Mouse (Mus musculus) MEL (cell line): ENCODE data around the gene Ipo5. TPM values are rescaled to one million over a fixed set of nuclear protein-coding genes. Genes with fewer than 3 reads are reported as not detected.

Experiments used
- DNase-seq: peaks from one replicate; pipeline ENCODE4 v3.0.0; 2011; ENCODE audit warnings: low read depth, low spot score
- H3K27ac ChIP-seq: 2 replicates; pipeline ENCODE4 v1.5.1; 2012; ENCODE audit warnings: low read depth, mild to moderate bottlenecking, control low read depth, low read length, moderate library complexity; ENCODE audit not compliant: control insufficient read depth
- H3K27me3 ChIP-seq, 2 experiments: fragments of 150-350 bp in 1 of 2; sonication (generic) in 1 of 2; 2 replicates each; pipeline ENCODE4 v1.6.1; 2012; ENCODE audit warnings: low read length in 2 of 2, mild to moderate bottlenecking in 2 of 2, improper control_type of control experiment in 1 of 2, moderate library complexity in 1 of 2; ENCODE audit not compliant: insufficient read depth in 2 of 2, control insufficient read depth in 1 of 2
- H3K36me3 ChIP-seq, 2 experiments: 2 replicates each; pipeline ENCODE4 v1.6.1; 2012 to 2014; ENCODE audit warnings: low read length in 2 of 2, improper control_type of control experiment in 1 of 2, inconsistent platforms in 1 of 2, mild to moderate bottlenecking in 1 of 2; ENCODE audit not compliant: insufficient read depth in 2 of 2, control insufficient read depth in 1 of 2
- H3K4me1 ChIP-seq, 2 experiments: fragments of 150-350 bp in 1 of 2; sonication (generic) in 1 of 2; 2 replicates each; pipeline ENCODE4 v1.6.1; 2012; ENCODE audit warnings: low read length in 2 of 2, improper control_type of control experiment in 1 of 2, mild to moderate bottlenecking in 1 of 2; ENCODE audit not compliant: insufficient read depth in 2 of 2, control insufficient read depth in 1 of 2
- H3K4me3 ChIP-seq, 2 experiments: fragments of 150-350 bp in 1 of 2; sonication (generic) in 1 of 2; 2 replicates each; pipeline ENCODE4 v1.5.1; 2012; ENCODE audit warnings: low read depth in 2 of 2, low read length in 2 of 2, mild to moderate bottlenecking in 2 of 2, moderate library complexity in 2 of 2, control low read depth in 1 of 2, improper control_type of control experiment in 1 of 2; ENCODE audit not compliant: control insufficient read depth in 1 of 2, insufficient read depth in 1 of 2
- H3K79me2 ChIP-seq: 2 replicates; pipeline ENCODE4 v1.6.1; 2012; ENCODE audit warnings: mild to moderate bottlenecking, low read length, moderate library complexity; ENCODE audit not compliant: control insufficient read depth, poor library complexity, insufficient read depth
- H3K9ac ChIP-seq: 2 replicates; pipeline ENCODE4 v1.6.1; 2012; ENCODE audit warnings: low read depth, mild to moderate bottlenecking, control low read depth, low read length, moderate library complexity; ENCODE audit not compliant: control insufficient read depth, poor library complexity, severe bottlenecking
- H3K9me3 ChIP-seq: fragments of 150-350 bp; sonication (generic); replicated peaks from 2 replicates; pipeline ENCODE4 v1.6.1; 2012; ENCODE audit warnings: mild to moderate bottlenecking, low read length, improper control_type of control experiment, moderate library complexity; ENCODE audit not compliant: insufficient read depth
- BHLHE40 ChIP-seq: IDR thresholded peaks from 2 replicates; pipeline ENCODE4 v1.6.1; 2012; ENCODE audit warnings: low read depth, mild to moderate bottlenecking, inconsistent platforms, low read length, improper control_type of control experiment, borderline replicate concordance
- CHD1 ChIP-seq: IDR thresholded peaks from 2 replicates; pipeline ENCODE4 v1.6.1; 2012; ENCODE audit warnings: low read depth, mild to moderate bottlenecking, inconsistent platforms, low read length, improper control_type of control experiment
- CHD2 ChIP-seq: IDR thresholded peaks from 2 replicates; pipeline ENCODE4 v1.6.1; 2011; ENCODE audit warnings: low read length, improper control_type of control experiment
- CTCF ChIP-seq, 3 experiments: IDR thresholded peaks in 2 of 3; conservative IDR thresholded peaks in 1 of 3; 2 replicates each; pipeline ENCODE4 v1.5.1; 2011 to 2012; ENCODE audit warnings: low read length in 3 of 3, low read depth in 2 of 3, mild to moderate bottlenecking in 2 of 3, improper control_type of control experiment in 1 of 3, inconsistent platforms in 1 of 3, mixed read lengths in 1 of 3, moderate library complexity in 1 of 3; ENCODE audit not compliant: control insufficient read depth in 1 of 3, insufficient read depth in 1 of 3, poor library complexity in 1 of 3, severe bottlenecking in 1 of 3
- E2F4 ChIP-seq: IDR thresholded peaks from 2 replicates; pipeline ENCODE4 v1.6.1; 2011; ENCODE audit warnings: low read depth, low read length, improper control_type of control experiment, borderline replicate concordance
- HCFC1 ChIP-seq: IDR thresholded peaks from 2 replicates; pipeline ENCODE4 v1.6.1; 2012; ENCODE audit warnings: low read depth, mild to moderate bottlenecking, inconsistent platforms, low read length, improper control_type of control experiment, moderate library complexity
- JUND ChIP-seq: IDR thresholded peaks from 2 replicates; pipeline ENCODE4 v1.6.1; 2011; ENCODE audit warnings: low read depth, mild to moderate bottlenecking, improper control_type of control experiment, low read length
- KAT2A ChIP-seq: conservative IDR thresholded peaks from 2 replicates; pipeline ENCODE4 v1.6.1; 2012; ENCODE audit warnings: low read depth, low read length, improper control_type of control experiment, inconsistent platforms
- MAFK ChIP-seq: IDR thresholded peaks from 2 replicates; pipeline ENCODE4 v1.6.1; 2011; ENCODE audit warnings: low read depth, mild to moderate bottlenecking, low read length, improper control_type of control experiment, borderline replicate concordance
- MAZ ChIP-seq: IDR thresholded peaks from 2 replicates; pipeline ENCODE4 v1.6.1; 2012; ENCODE audit warnings: low read depth, mild to moderate bottlenecking, inconsistent platforms, low read length, improper control_type of control experiment
- MXI1 ChIP-seq: IDR thresholded peaks from 2 replicates; pipeline ENCODE4 v1.6.1; 2011; ENCODE audit warnings: mild to moderate bottlenecking, low read depth, low read length, improper control_type of control experiment
- MYB ChIP-seq: IDR thresholded peaks from 2 replicates; pipeline ENCODE4 v1.6.1; 2011; ENCODE audit warnings: mild to moderate bottlenecking, low read depth, low read length, improper control_type of control experiment
- MYC ChIP-seq: IDR thresholded peaks from 2 replicates; pipeline ENCODE4 v1.6.1; 2011; ENCODE audit warnings: low read depth, mild to moderate bottlenecking, low read length, improper control_type of control experiment, moderate library complexity
- NELFE ChIP-seq: IDR thresholded peaks from 2 replicates; pipeline ENCODE4 v1.6.1; 2011; ENCODE audit warnings: low read depth, low read length, improper control_type of control experiment
- NRF1 ChIP-seq: IDR thresholded peaks from 2 replicates; pipeline ENCODE4 v1.6.1; 2014; ENCODE audit warnings: low read depth, mild to moderate bottlenecking, inconsistent platforms, low read length, improper control_type of control experiment, moderate library complexity; ENCODE audit not compliant: poor library complexity, insufficient read depth, severe bottlenecking
- POLR2A ChIP-seq, 2 experiments: IDR thresholded peaks; 2 replicates each; pipeline ENCODE4 v1.6.1; 2011 to 2012; ENCODE audit warnings: low read length in 2 of 2, mild to moderate bottlenecking in 2 of 2, control low read depth in 1 of 2, improper control_type of control experiment in 1 of 2, low read depth in 1 of 2, moderate library complexity in 1 of 2; ENCODE audit not compliant: control insufficient read depth in 1 of 2, insufficient read depth in 1 of 2, poor library complexity in 1 of 2
- POLR2AphosphoS2 ChIP-seq: IDR thresholded peaks from 2 replicates; pipeline ENCODE4 v1.6.1; 2011; ENCODE audit warnings: low read length, improper control_type of control experiment
- POLR2AphosphoS5 ChIP-seq: IDR thresholded peaks from 2 replicates; pipeline ENCODE4 v1.6.1; 2012; ENCODE audit warnings: low read depth, borderline replicate concordance, mild to moderate bottlenecking, inconsistent platforms, low read length, moderate library complexity, mixed read lengths
- RAD21 ChIP-seq: IDR thresholded peaks from 2 replicates; pipeline ENCODE4 v1.6.1; 2011; ENCODE audit warnings: mild to moderate bottlenecking, low read depth, low read length, improper control_type of control experiment
- RCOR1 ChIP-seq: IDR thresholded peaks from 2 replicates; pipeline ENCODE4 v1.6.1; 2012; ENCODE audit warnings: low read depth, mild to moderate bottlenecking, inconsistent platforms, low read length, improper control_type of control experiment
- SIN3A ChIP-seq: IDR thresholded peaks from 2 replicates; pipeline ENCODE4 v1.6.1; 2012; ENCODE audit warnings: low read length, improper control_type of control experiment, inconsistent platforms
- SMC3 ChIP-seq: IDR thresholded peaks from 2 replicates; pipeline ENCODE4 v1.6.1; 2011; ENCODE audit warnings: low read depth, low read length, improper control_type of control experiment
- TBP ChIP-seq: IDR thresholded peaks from 2 replicates; pipeline ENCODE4 v1.8.0; 2011; ENCODE audit warnings: low read depth, low read length, improper control_type of control experiment
- TCF12 ChIP-seq: IDR thresholded peaks from 2 replicates; pipeline ENCODE4 v1.6.1; 2014; ENCODE audit warnings: low read depth, mild to moderate bottlenecking, inconsistent platforms, low read length, improper control_type of control experiment, moderate library complexity
- UBTF ChIP-seq: IDR thresholded peaks from 2 replicates; pipeline ENCODE4 v1.6.1; 2012; ENCODE audit warnings: low read depth, mild to moderate bottlenecking, inconsistent platforms, low read length, improper control_type of control experiment, moderate library complexity, borderline replicate concordance; ENCODE audit not compliant: insufficient read depth
- USF2 ChIP-seq, 2 experiments: IDR thresholded peaks; 2 replicates each; pipeline ENCODE4 v1.6.1; 2011 to 2012; ENCODE audit warnings: improper control_type of control experiment in 2 of 2, low read length in 2 of 2, borderline replicate concordance in 1 of 2, inconsistent platforms in 1 of 2, low read depth in 1 of 2, mild to moderate bottlenecking in 1 of 2; ENCODE audit not compliant: insufficient read depth in 1 of 2
- ZKSCAN1 ChIP-seq: IDR thresholded peaks from 2 replicates; pipeline ENCODE4 v1.6.1; 2012; ENCODE audit warnings: low read depth, mild to moderate bottlenecking, inconsistent platforms, low read length, improper control_type of control experiment, moderate library complexity
- polyA plus RNA-seq, 2 experiments: library from polyadenylated mRNA; stranded (reverse) in 1 of 2; unstranded in 1 of 2; fragments of >175 nt in 1 of 2; fragments of >200 nt in 1 of 2; gene quantifications; 2 replicates each; pipeline versions ENCODE4 v1.2.1 to v1.2.4; 2012; ENCODE audit warnings: low replicate concordance in 2 of 2, low read depth in 1 of 2; ENCODE audit not compliant: insufficient read length in 2 of 2, insufficient read depth in 1 of 2, missing spikeins in 1 of 2
- total RNA-seq: library from RNA; depleted of rRNA; stranded (reverse); fragments of 300-350 nt; gene quantifications from 2 replicates; pipeline ENCODE4 v1.2.3, GENCODE M21; 2012

Ipo5 gene
- total and polyA plus RNA-seq, 3 experiments = 32.1 to 193 (median 157) TPM

DNA sequence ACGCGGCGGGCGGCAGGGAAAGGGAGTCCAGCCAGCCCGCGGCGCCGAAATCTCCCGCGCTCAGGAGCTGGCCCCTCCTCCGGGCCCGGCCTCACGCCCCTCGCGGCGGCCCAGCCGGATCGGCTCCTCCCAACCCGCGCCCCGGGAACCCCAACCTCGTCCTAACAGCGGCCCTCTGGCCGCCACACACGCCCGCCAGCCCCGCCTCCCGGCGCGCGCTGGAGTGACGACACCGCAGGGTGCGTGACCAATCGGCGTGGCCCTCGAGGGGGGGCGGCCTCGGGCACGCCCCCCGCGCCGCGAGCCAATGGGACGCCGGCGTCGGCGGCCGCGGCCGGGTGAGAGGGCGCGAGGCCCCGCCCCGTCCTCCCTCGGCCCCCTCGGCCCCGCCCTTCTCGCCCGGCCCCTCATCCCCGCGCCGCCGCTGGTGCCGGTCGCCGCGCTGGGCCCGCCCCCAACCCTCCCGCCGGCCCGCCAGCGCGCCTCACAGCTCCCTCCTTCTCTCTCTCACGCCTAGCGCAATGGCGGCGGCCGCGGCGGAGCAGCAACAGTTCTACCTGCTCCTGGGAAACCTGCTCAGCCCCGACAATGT is at the start of gene Ipo5 (continued):
- TF ChIP-seq RCOR1 (no peak), MXI1 (peak; percentile 58), E2F4 (peak; percentile 77; the same call in 1 of the 2 replicates), CHD2 (no peak)
- TF ChIP-seq, all 39 proteins: peak for 12

DNA sequence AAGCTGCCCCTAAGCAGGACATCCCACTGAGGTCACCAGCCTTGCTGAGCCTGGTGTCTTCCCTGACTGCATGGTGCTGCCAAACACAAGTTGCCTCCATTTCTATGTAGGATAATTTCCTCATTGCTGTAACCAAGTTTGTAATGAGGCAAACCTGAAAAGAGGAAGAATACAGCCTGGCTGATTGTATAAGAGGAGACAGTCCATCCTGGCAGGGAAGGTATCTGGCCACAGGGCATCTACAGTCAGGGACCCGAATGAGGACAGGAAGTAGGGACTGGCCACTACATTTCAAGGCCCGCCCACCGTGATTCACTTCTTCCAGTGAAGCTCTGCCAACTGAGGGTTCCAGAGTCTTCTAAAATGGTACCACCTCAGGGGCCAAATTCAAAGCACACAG is 47.8 kb upstream of the Ipo5 start:
- Histone ChIP-seq H3K79me2 (no peaks in the 10 kb centered on the region), H3K9me3 (no peaks in the 10 kb centered on the region), H3K4me1 (no peaks in the 10 kb centered on the region), H3K36me3 (no peaks in the 10 kb centered on the region), H3K27ac (no peak overlapping the region), H3K4me3 (no peak overlapping the region), H3K27me3 (no peaks in the 10 kb centered on the region), H3K9ac (no peak overlapping the region)
- no peak for DNase-seq
- TF ChIP-seq CHD1 (no peak), JUND (no peak), CTCF (IDR thresholded peaks at IDR 0.05 in 2 of 3, conservative IDR thresholded peaks at IDR 0.05 in 1 of 3; ENCODE audit: control insufficient read depth in 1 of 3, insufficient read depth in 1 of 3, low read depth in 2 of 3, low read length in 3 of 3, poor library complexity in 1 of 3, severe bottlenecking in 1 of 3) (no peak), BHLHE40 (no peak), MYC (no peak), E2F4 (no peak), USF2 (IDR thresholded peaks at IDR 0.05; ENCODE audit: borderline replicate concordance in 1 of 2, insufficient read depth in 1 of 2, low read depth in 1 of 2, low read length in 2 of 2) (no peak), POLR2A (IDR thresholded peaks at IDR 0.05; ENCODE audit: control insufficient read depth in 1 of 2, insufficient read depth in 1 of 2, low read depth in 1 of 2, low read length in 2 of 2, poor library complexity in 1 of 2) (no peak), TBP (no peak), TCF12 (no peak), POLR2AphosphoS2 (no peak), HCFC1 (no peak), CHD2 (no peak), UBTF (no peak), MXI1 (no peak), SMC3 (no peak), NELFE (no peak)

DNA sequence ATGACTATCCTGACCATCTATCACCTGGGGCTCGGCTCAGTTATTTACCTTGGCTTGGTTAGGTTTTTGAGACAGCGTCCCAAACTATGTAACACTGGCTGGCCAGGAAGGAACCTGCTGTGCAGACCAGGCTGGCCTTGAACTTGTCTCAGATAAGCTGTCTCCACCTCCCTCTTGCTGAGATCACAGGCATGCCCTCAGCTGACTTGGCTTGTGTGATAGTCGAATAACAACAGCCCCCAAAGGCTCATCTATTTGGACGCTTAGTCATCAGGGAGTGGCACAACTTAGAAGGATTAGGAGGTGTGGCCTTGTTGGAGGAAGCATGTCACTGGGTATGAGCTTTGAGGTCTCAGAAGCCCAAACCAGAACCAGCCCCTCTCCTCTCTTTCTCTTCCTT is 46.1 kb upstream of the Ipo5 start:
- TF ChIP-seq HCFC1 (no peak), BHLHE40 (no peak), TBP (no peak), SMC3 (no peak), MXI1 (no peak), KAT2A (no peak), ZKSCAN1 (no peak), RAD21 (no peak), CTCF (IDR thresholded peaks at IDR 0.05 in 2 of 3, conservative IDR thresholded peaks at IDR 0.05 in 1 of 3; ENCODE audit: control insufficient read depth in 1 of 3, insufficient read depth in 1 of 3, low read depth in 2 of 3, low read length in 3 of 3, poor library complexity in 1 of 3, severe bottlenecking in 1 of 3) (no peak), POLR2AphosphoS5 (no peak), MYB (no peak), MAZ (no peak), MAFK (no peak), NRF1 (no peak), SIN3A (no peak)
- DNase-seq = no peak
- Histone ChIP-seq H3K27ac (no peak overlapping the region), H3K9me3 (no peaks in the 10 kb centered on the region), H3K4me3 (no peak overlapping the region), H3K27me3 (no peaks in the 10 kb centered on the region), H3K36me3 (no peaks in the 10 kb centered on the region), H3K9ac (no peak overlapping the region), H3K79me2 (no peaks in the 10 kb centered on the region), H3K4me1 (no peaks in the 10 kb centered on the region)
